Mouse (Mus musculus): ENCODE measurements around the gene Sec14l1.

The Sec14l1 gene

GRCm38 (mm10) chr11:117088271-117088991 is 26.5 kb upstream of the Sec14l1 start:
- no peak for DNase-seq (ENCODE audit: low spot score)

- no peak for DNase-seq (ENCODE audit: low spot score)
These were observed 25.1 kb upstream of the Sec14l1 start for GRCm38 (mm10) chr11:117089673-117090419.

- no peak for DNase-seq (ENCODE audit: low spot score)
These were observed 23.6 kb upstream of the Sec14l1 start for GRCm38 (mm10) chr11:117091406-117091805.

- no peak for DNase-seq (ENCODE audit: low spot score)
These were observed 23.1 kb upstream of the Sec14l1 start for GRCm38 (mm10) chr11:117091845-117092244.

GRCm38 (mm10) chr11:117092711-117093110 is 22.3 kb upstream of the Sec14l1 start:
- DNase-seq (ENCODE audit: low spot score): no peak

GRCm38 (mm10) chr11:117093900-117094552 is 20.9 kb upstream of the Sec14l1 start:
- no peak for DNase-seq (ENCODE audit: low spot score)

- DNase-seq (ENCODE audit: low spot score): no peak
These were observed 20.3 kb upstream of the Sec14l1 start for GRCm38 (mm10) chr11:117094646-117095045.

- no peak for DNase-seq (ENCODE audit: low spot score)
These were observed 17.9 kb upstream of the Sec14l1 start for GRCm38 (mm10) chr11:117097021-117097420.

GRCm38 (mm10) chr11:117098155-117098554 is 16.8 kb upstream of the Sec14l1 start:
- no peak for DNase-seq (ENCODE audit: low spot score)

GRCm38 (mm10) chr11:117098784-117099183 is 16.2 kb upstream of the Sec14l1 start:
- DNase-seq (ENCODE audit: low spot score): no peak

GRCm38 (mm10) chr11:117099372-117099771 is 15.6 kb upstream of the Sec14l1 start:
- DNase-seq (ENCODE audit: low spot score): no peak

- DNase-seq (ENCODE audit: low spot score): no peak
These were observed 13.5 kb upstream of the Sec14l1 start for GRCm38 (mm10) chr11:117101351-117101921.

- DNase-seq (ENCODE audit: low spot score): no peak
These were observed 12.8 kb upstream of the Sec14l1 start for GRCm38 (mm10) chr11:117101925-117102717.

- DNase-seq (ENCODE audit: low spot score): peak; percentile 88
These were observed 11.4 kb upstream of the Sec14l1 start for GRCm38 (mm10) chr11:117103523-117103922.

- no peak for DNase-seq (ENCODE audit: low spot score)
These were observed 10.8 kb upstream of the Sec14l1 start for GRCm38 (mm10) chr11:117104044-117104757.

- DNase-seq (ENCODE audit: low spot score): no peak
These were observed 9.7 kb upstream of the Sec14l1 start for GRCm38 (mm10) chr11:117105315-117105714.

- DNase-seq (ENCODE audit: low spot score): no peak
These were observed 9.1 kb upstream of the Sec14l1 start for GRCm38 (mm10) chr11:117105850-117106249.

GRCm38 (mm10) chr11:117106633-117107334 is 8.2 kb upstream of the Sec14l1 start:
- no peak for DNase-seq (ENCODE audit: low spot score)

- no peak for DNase-seq (ENCODE audit: low spot score)
These were observed 7.1 kb upstream of the Sec14l1 start for GRCm38 (mm10) chr11:117107837-117108236.

- peak; percentile 81 for DNase-seq (ENCODE audit: low spot score)
These were observed 6.4 kb upstream of the Sec14l1 start for GRCm38 (mm10) chr11:117108595-117108994.

All from testis, postnatal 10 days (tissue).